Mouse (Mus musculus) embryo, embryonic 11 days (tissue): ENCODE results near the gene Rnase13.
A peak's percentile ranks its signal among the peaks of the same experiment; 100 is the strongest.

ENCODE experiments used
- DNase-seq: peaks from one replicate; pipeline ENCODE4 v3.0.0-alpha.2; 2015

The Rnase13 gene

DNA sequence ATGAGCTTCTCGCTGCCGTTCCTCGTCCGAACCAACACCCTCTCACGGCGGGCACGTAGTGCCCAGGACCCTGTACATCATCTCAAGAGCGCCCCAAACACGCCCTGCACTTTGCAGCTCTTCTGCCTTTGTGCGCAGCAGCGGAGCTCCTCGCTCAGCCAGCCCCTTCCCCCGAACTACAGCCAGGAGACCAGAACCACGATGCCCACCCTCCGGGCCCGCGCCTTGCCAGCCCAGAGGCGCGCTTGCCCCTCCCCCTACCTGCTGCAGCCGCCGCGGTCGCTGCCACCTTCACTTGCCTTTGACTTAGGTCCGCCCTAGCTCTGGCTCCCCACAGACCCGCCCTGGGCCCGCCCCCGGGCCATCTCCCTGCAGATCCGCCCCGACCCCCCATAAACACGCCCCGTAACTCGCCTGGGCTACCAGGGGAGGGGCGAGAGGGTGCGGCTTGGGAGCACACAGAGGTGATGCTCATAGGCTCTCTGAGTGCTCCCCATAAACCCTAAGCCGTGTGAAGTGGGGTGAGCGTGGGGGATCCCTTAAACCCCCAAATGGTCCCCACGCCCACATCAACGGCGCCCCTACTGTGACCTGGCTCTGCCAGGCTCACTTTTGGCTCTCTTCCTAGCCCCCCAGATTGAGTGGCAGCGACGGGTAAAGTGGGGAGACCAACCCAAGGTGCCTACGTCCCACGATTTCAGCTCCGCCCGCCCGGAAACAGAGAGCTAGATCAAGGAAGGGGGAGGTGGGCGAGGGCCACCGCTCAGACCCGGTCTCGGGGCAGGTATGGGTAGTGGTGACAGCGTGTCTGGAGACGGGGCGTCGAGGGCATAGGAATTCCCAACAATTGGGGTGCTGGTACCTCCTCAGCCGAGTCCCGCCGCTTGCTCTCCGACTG, 9.3 kb downstream of the Rnase13 start:
- DNase-seq: peak; percentile 69

- no peak for DNase-seq
Measured at GRCm38 (mm10) chr14:51912391-51913061, 10.0 kb downstream of the Rnase13 start.

DNA sequence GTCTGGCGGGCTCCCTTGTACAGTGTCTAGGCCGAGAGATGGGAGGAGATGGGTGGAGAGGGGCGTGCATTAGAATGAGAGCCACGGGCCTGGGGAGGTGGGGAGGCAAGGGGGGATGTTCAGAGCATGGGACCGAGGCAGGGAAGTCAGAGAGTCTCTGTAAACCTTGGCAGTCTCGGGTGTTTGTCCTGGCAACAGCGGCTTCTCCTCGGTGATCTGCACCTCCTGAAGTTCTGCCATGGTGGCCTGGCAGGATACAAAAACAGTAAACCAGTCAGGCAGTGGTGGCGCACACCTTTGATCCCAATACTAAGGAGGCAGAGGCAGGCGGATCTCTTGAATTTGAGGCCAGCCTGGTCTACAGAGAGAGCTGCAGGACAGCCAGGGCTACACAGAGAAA, 11.3 kb downstream of the Rnase13 start:
- no peak for DNase-seq

DNA sequence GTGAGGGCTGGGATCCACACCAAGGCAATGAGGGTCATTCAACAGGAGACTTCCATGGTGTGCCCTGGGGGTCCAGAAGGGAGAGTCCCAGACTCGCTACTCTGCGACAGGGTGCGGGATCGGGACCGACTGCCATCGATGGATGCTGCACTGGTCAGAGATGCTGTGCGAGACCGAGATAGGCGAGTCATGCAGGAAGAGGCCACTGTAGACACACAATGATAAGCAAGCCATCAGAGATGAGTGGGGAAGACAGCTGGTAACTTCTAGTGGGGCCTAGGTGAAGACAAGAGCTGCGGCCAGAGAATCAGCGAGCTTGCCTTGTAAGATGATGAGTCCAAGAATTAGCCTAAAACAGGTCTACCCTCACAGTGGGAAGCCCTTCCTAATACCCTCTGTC, 16.5 kb downstream of the Rnase13 start:
- DNase-seq: no peak

- DNase-seq: peak; percentile 26
Measured at GRCm38 (mm10) chr14:51904706-51905105, 17.9 kb downstream of the Rnase13 start.

DNA sequence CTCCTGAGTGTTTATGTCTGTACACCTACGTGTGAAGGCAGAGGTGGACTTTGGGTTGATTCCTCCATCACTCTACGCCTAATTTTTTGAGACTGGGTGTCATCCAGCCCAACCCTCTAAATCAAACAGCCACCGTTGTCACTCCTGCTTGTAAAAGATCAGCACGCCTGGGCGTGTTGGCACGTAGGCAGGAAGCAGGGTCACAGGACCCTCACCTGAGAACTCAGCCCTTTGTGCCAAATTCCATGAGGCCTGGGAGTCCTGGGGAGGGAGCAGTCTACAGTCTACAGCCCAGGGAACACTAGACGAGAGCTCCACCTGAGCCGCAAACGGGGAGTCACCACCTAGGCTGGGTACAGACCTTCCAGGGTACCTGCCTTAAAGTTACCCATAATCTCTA, 18.8 kb downstream of the Rnase13 start:
- DNase-seq: no peak

DNA sequence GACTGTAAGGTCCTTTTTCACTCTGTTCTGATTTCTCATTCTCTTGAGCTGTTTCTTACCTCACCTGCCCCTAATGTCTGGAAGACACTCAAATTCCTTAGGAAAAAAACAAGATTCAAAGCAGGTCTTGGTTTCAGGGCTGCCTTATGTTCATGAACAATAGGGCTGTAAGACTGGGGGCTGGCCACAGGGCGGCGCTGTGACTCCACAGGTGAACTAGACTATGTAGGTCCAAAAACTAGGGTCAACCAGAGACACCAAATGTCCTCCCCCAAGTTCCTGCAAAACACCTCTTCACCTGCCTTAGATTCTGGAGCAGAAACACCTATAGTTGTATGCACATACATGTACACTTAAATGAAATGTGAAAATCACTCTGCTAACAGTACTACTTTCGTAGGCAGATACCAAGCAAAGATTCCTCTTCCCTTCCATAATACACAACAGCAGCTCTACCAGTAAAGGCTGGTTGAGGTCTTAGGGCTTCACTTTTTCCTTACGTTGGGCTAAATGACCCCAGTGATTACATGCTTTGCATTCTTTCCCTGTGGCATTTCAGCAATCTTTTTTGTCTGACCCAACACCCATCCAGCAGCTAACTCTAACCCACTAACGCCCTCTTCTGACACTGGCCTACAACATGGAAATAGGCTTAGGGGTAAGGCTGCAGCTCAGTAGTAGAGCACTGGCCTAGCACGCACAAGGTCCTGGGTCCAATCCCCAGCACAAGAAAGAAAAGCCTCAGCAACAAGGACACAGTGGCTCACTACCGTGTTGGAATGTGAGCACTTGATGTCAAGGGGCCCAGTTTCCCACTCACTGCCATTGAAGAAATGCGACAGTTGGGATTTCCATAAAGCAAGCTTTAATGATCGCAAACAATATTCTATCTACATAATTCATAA, 19.5 kb downstream of the Rnase13 start:
- peak; percentile 79 for DNase-seq

GRCm38 (mm10) chr14:51899351-51899750, 23.2 kb downstream of the Rnase13 start:
- no peak for DNase-seq

DNA sequence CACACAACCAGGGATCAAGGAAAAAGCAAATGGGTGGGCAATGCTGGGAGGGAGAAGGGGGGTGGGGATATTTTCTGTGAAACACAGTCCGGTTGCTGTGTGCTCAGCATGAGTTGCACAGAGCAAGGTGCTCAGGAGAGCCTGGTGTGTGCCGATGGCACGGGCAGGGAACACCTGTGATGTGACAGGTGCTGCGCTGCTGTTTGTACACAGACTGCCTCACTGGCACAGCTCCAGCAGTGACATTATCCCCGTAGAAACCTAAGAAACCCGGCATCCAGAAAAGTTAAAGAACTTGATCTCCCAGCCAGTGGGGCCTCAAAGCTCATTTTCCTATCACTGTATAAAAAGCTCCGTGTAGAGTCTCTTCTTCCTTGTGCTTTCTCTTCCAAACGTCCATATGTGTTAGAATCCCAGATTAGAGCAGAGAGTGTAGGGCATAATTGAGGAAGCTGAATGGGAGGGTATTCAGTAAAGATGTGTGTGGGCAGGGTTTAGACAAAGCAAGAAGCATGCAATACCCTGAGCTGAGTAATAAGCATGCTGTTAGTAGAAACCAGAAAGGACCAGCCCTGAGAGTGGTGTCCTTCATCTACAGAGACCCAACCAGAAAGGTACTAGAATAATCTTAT, 25.9 kb downstream of the Rnase13 start:
- no peak for DNase-seq

DNA sequence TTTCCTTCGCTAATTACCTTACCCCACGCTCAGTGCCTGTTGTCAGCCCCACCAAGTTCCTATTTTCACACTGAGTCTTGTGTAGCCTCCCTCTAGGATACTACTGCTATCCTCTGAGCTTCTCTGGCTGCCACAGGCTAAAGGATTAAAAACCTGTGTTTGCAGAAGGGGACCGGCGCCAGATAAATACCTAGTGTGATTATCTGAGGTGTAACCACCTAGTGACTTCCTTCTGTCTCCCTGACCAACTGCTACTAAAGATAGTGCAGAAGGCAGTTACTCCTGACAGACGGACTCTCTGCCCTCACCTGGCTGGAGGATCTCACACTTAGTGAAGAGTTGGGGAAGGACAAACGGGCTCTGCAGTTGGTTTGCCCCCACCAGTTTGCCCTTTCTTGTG, 26.6 kb downstream of the Rnase13 start:
- no peak for DNase-seq

DNA sequence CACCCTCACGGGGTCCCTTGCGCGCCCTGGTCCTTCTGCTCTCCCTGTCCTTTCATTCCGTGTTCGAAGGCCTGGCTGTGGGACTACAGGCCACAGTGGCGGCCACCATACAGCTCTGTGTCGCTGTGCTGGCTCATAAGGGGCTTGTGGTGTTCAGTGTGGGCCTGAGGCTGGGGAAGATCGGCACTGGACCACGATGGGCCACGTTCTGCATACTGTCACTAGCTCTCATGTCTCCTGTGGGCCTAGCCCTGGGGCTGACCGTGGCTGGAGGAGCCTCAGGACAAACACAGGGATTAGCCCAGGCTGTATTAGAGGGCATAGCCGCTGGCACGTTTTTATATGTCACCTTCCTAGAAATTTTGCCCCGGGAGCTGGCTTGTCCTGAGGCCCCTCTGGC, 27.5 kb downstream of the Rnase13 start:
- no peak for DNase-seq

DNA sequence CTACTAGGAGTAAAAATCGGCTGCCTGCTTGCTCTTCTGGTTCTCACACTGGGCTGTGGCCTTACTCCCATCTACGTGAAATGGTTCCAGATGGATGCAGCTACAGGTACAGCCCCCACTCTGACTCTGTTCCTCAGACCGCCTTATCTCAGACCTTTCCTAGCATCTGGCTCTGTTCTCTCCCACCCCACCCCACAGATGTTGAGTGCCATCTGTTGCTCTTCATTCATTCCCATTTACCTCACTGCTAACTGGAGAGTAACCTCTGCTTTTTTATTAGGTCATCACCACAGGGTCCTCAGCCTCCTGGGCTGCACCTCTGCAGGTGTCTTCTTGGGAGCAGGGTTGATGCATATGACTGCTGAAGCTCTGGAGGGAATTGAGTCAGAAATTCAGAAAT, 28.8 kb downstream of the Rnase13 start:
- DNase-seq: no peak

- no peak for DNase-seq
Measured at GRCm38 (mm10) chr14:51893094-51893794, 29.3 kb downstream of the Rnase13 start.

- no peak for DNase-seq
Measured at GRCm38 (mm10) chr14:51892191-51892939, 30.2 kb downstream of the Rnase13 start, which contains the start of gene Slc39a2. Slc39a2 (plus strand) TSS chr14:51892889.

DNA sequence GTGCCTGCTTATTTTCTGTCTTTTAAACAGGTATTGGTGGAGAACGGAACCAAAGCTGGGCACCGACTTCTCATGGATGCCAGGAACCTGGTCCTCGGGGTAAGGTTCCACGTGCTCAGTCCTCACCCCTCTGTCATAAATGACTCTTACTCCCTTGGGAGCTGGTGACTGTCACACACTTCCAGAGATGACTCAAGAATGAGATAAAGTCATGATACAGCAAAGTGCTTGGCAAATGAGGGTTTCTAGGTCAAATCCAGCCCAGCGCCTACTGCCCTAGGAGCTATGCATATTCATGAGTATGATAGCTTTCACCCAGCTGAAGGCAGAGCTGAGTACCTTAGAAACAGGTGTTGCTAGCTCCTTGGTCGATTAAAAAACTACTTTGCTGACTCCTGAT, 32.7 kb downstream of the Rnase13 start:
- DNase-seq: no peak

DNA sequence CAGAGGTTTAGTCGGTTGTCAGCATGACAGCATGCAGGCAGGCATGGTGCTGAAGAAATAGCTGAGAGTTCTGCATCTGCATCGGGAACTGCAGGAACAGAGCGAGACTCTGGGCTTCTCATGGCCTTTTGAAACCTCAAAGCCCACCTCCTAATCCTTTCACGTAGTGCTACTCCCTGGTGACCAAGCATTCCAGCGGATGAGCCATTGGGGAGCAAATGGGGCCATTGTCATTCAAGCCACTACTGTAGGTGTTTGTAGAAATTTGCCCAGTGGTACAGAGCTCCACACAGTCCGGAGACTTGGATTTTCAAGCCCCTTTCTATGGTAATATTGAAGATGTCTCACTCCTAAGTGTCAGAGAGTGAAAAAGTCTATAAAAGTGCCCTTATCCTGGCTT, 36.5 kb downstream of the Rnase13 start:
- no peak for DNase-seq

DNA sequence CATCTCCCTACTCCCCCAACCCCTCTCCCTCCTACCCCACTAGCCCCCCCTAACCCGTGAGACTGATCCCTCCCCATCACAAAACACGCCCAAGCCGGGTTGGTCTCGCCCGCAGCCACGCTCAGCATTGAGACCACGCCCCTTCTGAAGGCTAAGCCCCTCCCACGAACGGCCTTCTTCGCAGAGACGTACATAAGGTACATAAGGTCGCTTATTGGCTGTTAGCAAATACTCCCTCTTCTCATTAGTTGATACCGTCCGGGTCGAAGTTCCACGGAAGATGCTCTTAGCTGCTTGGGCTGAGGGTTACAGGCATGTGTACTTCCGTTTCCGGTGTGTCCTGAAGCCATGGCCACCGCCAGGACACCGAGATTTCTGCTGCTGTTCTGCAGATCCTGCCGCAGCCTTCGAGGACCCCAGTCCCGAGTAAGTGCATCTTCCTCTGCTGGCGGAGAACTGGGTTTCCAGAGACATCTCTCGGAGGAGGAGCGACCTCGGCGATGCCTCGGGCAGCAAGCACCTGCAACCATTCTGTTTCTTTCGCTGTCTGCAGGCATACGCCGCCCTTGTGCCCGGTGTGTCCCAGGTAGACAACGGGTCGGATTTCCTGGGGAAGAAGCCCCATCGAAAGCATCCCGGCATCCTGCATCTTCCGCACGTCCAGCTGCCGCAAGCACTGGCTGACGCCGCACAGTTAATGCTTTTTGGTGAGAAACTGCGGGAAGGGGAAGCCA, 37.8 kb downstream of the Rnase13 start, which contains the start of gene Mettl17:
Mettl17 (plus strand) TSS at position 245 of the 734 bp plus-strand sequence.
- DNase-seq: peak; percentile 98

DNA sequence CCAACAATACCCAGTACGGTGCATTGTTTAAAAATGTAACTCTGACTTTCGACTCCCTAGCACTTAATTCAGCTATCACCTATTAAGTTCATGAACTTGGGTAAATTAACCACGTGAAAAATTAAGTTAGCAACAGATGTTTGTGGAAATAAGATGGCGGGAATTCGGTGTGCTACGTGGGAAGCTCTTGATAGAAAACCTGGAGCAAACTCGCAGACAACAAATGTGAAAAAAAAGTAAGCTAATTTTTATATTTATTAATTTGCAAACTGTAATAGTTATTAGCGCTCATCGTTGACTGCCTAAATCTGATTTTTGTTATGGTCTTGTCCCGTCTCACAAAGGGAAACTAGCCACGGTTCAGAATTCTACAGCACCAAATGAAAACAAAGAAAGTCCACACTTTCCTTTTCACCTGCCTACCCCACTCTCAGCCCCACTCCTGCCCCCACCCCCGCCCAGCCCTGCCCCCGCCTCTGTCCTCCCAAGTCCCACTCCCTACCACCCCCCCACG, 38.5 kb downstream of the Rnase13 start:
- peak; percentile 68 for DNase-seq

GRCm38 (mm10) chr14:51883527-51884030, 39.0 kb downstream of the Rnase13 start:
- DNase-seq: peak; percentile 81

- no peak for DNase-seq
Measured at GRCm38 (mm10) chr14:51877517-51877916, 45.1 kb downstream of the Rnase13 start.
